Mouse (Mus musculus): ENCODE measurements around the gene Trpm6. TPM values are rescaled to one million over a fixed set of nuclear protein-coding genes. Genes with fewer than 3 reads are reported as not detected.
"Not testable (repeated sequence)": the region's sequence is repeated elsewhere in the genome, so short reads cannot be mapped to it uniquely, and the experiment has no call there.

Trpm6 gene
- polyA plus RNA-seq (2012; ENCODE audit: insufficient read depth, low replicate concordance), result not detected in 2 replicates

DNA sequence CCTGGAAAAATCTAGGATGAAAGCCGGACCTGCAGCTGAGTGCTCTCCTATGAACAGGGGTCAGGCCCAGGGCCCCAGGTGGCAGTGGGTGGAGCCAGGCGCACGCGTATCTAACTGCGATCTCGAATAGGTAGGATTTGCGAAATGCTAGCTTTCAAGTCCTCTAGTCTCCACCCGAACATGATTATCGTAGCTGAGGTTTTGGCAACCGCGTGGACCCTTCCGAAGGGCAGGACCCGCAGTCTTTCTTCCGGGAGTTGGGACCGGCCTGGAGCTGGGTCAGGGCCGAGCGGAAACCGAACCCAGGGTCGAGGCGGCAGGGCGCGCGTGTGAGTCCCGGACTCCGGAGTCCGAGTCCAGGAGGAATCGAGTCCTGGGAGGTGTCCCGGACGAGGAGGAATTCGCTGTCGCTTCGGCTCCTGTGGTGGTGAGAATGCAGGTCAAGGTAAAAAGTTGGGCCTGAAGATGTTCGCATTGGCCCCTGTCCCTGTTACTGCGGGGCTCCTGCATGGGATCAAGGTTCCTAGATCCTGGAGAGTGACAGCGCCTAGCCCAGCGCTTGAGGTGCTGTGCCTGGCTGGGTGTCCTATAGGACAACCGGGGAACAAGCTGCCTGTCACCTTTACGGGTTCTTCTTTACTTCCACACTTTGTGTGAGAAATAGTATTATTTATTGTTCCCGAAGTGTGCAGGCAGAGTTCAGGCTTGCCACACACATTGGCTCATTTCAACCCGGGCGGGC, at the start of gene Trpm6:
Gene Trpm6 (plus strand): TSS at position 386 of the 742 bp plus-strand sequence.
- Histone ChIP-seq H3K27me3 (replicated peaks) (peaks cover 20% of the 10 kb centered on the region), H3K9me3 (no peaks in the 10 kb centered on the region), H3K4me1 (peaks cover 5% of the 10 kb centered on the region; the same call in 1 of the 2 replicates), H3K4me3 (replicated peaks) (peak within 1 kb of the TSS; percentile 7), H3K36me3 (replicated peaks; ENCODE audit: low read length) (no peaks in the 10 kb centered on the region)
- no peak for TF ChIP-seq FLI1 (IDR thresholded peaks at IDR 0.05; ENCODE audit: low read length)
- no peak for TF ChIP-seq GATA1 (IDR thresholded peaks at IDR 0.05; ENCODE audit: borderline replicate concordance, low read length)

- H3K36me3 ChIP-seq (replicated peaks; ENCODE audit: low read length), result peaks cover 6% of the 10 kb centered on the region
- H3K9me3 ChIP-seq, result no peaks in the 10 kb centered on the region
- no peak overlapping the region for H3K4me3 ChIP-seq (replicated peaks)
- H3K27me3 ChIP-seq (replicated peaks), result no peaks in the 10 kb centered on the region
- H3K4me1 ChIP-seq, result peaks cover 14% of the 10 kb centered on the region
- TF ChIP-seq FLI1 (IDR thresholded peaks at IDR 0.05; ENCODE audit: low read length) (no peak), GATA1 (IDR thresholded peaks at IDR 0.05; ENCODE audit: borderline replicate concordance, low read length) (no peak)
Observed at GRCm38 (mm10) chr19:18708101-18708500, 41.7 kb upstream of the Trpm6 start.

DNA sequence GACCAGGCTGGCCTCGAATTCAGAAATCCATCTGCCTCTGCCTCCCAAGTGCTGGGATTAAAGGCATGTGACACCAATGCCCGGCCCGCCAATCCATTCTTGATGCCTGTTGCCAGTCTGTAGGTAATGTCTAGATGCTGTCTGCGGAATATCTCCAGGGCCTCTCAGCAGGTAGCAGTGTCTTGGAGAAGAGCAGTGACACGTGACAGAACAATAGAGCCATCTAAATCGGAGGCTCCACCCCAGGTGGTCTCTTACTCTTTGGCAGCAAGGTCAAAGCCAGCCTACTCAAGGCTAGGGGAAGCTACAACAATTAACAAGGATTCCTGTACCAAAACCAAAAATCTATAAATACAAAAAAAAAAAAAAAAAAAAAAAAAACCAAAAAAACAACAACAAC, 38.9 kb upstream of the Trpm6 start:
- Histone ChIP-seq H3K27me3 (replicated peaks) (no peaks in the 10 kb centered on the region), H3K9me3 (no peaks in the 10 kb centered on the region), H3K4me3 (replicated peaks) (no peak overlapping the region), H3K36me3 (replicated peaks; ENCODE audit: low read length) (peaks cover 2% of the 10 kb centered on the region), H3K4me1 (peaks cover 34% of the 10 kb centered on the region)
- TF ChIP-seq GATA1 (IDR thresholded peaks at IDR 0.05; ENCODE audit: borderline replicate concordance, low read length) (no peak), FLI1 (IDR thresholded peaks at IDR 0.05; ENCODE audit: low read length) (no peak)

- H3K36me3 ChIP-seq (replicated peaks; ENCODE audit: low read length), result peaks cover 2% of the 10 kb centered on the region
- no peaks in the 10 kb centered on the region for H3K9me3 ChIP-seq
- H3K4me1 ChIP-seq, result peaks cover 37% of the 10 kb centered on the region
- peak overlapping the region; percentile 96 for H3K4me3 ChIP-seq (replicated peaks)
- no peaks in the 10 kb centered on the region for H3K27me3 ChIP-seq (replicated peaks)
- TF ChIP-seq GATA1 (IDR thresholded peaks at IDR 0.05; ENCODE audit: borderline replicate concordance, low read length) (no peak), FLI1 (IDR thresholded peaks at IDR 0.05; ENCODE audit: low read length) (no peak)
Observed at GRCm38 (mm10) chr19:18711589-18711988, 38.2 kb upstream of the Trpm6 start.

GRCm38 (mm10) chr19:18712153-18712865, 37.5 kb upstream of the Trpm6 start:
- H3K27me3 ChIP-seq (replicated peaks), result no peaks in the 10 kb centered on the region
- TF ChIP-seq GATA1 (IDR thresholded peaks at IDR 0.05; ENCODE audit: borderline replicate concordance, low read length) (no peak), FLI1 (IDR thresholded peaks at IDR 0.05; ENCODE audit: low read length) (no peak)
- peaks cover 37% of the 10 kb centered on the region for H3K4me1 ChIP-seq
- no peaks in the 10 kb centered on the region for H3K9me3 ChIP-seq
- peak overlapping the region; percentile 96 for H3K4me3 ChIP-seq (replicated peaks)
- peaks cover 6% of the 10 kb centered on the region for H3K36me3 ChIP-seq (replicated peaks; ENCODE audit: low read length)

GRCm38 (mm10) chr19:18712866-18713300, 36.9 kb upstream of the Trpm6 start, which contains the start of gene D030056L22Rik:
D030056L22Rik (plus strand) TSS chr19:18713193.
- TF ChIP-seq FLI1 (IDR thresholded peaks at IDR 0.05; ENCODE audit: low read length), result peak; percentile 72; the same call in 1 of the 2 replicates
- no peak for TF ChIP-seq GATA1 (IDR thresholded peaks at IDR 0.05; ENCODE audit: borderline replicate concordance, low read length)
- Histone ChIP-seq H3K9me3 (no peaks in the 10 kb centered on the region), H3K4me1 (peaks cover 37% of the 10 kb centered on the region), H3K36me3 (replicated peaks; ENCODE audit: low read length) (peaks cover 5% of the 10 kb centered on the region), H3K4me3 (replicated peaks) (peak within 1 kb of the TSS; percentile 96), H3K27me3 (replicated peaks) (no peaks in the 10 kb centered on the region)

DNA sequence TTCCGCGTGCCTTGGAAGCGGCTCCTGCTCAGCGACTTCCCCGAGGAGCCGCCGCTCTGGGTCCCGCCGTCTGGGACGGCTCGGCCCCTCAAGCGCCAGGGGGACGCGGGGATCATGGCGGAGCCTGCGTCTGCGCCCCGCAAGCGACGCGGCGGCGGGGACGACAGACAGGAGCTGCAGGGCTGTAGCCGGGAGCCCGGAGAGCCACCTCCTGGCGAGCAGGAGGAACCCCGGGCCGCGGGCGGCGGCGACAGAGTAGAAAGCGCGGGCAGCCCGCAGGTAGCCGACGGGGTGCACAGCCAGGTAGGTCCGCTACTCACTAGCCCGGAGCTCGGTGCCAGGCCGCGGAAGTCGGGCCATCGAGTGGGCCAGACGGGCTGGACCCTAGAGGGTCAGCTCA, 36.4 kb upstream of the Trpm6 start:
- H3K9me3 ChIP-seq; H3K36me3 ChIP-seq (replicated peaks; ENCODE audit: low read length); H3K27me3 ChIP-seq (replicated peaks): not testable (repeated sequence)
- peak overlapping the region; percentile 96 for H3K4me3 ChIP-seq (replicated peaks)
- peaks cover 37% of the 10 kb centered on the region for H3K4me1 ChIP-seq

GRCm38 (mm10) chr19:18716374-18716773, 33.4 kb upstream of the Trpm6 start:
- H3K36me3 ChIP-seq (replicated peaks; ENCODE audit: low read length), result peaks cover 20% of the 10 kb centered on the region
- H3K27me3 ChIP-seq (replicated peaks), result no peaks in the 10 kb centered on the region
- H3K4me1 ChIP-seq, result peaks cover 33% of the 10 kb centered on the region
- no peak overlapping the region for H3K4me3 ChIP-seq (replicated peaks)
- H3K9me3 ChIP-seq, result no peaks in the 10 kb centered on the region
- no peak for TF ChIP-seq FLI1 (IDR thresholded peaks at IDR 0.05; ENCODE audit: low read length)
- TF ChIP-seq GATA1 (IDR thresholded peaks at IDR 0.05; ENCODE audit: borderline replicate concordance, low read length), result no peak

DNA sequence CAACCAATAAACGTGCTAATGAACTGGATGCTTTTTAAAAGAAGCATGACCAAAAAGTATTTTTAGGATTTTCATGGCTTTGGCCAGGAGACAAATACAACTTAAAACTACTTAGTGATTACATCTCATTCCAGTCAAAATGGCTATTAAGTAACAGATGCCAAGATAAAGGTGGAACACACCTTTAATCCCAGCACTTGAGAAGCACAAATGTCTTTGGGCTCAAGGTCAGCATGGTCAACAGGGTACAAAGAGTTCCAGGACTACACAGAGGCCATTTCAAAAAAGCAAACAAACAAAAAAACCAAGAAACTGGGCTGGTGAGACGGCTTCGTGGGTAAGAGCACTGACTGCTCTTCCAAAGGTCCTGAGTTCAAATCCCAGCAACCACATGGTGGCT, 29.4 kb upstream of the Trpm6 start:
- H3K36me3 ChIP-seq (replicated peaks; ENCODE audit: low read length), result peaks cover 20% of the 10 kb centered on the region
- no peak overlapping the region for H3K4me3 ChIP-seq (replicated peaks)
- H3K9me3 ChIP-seq, result no peaks in the 10 kb centered on the region
- no peak for TF ChIP-seq GATA1 (IDR thresholded peaks at IDR 0.05; ENCODE audit: borderline replicate concordance, low read length)
- no peak for TF ChIP-seq FLI1 (IDR thresholded peaks at IDR 0.05; ENCODE audit: low read length)
- H3K4me1 ChIP-seq, result peaks cover 9% of the 10 kb centered on the region
- no peaks in the 10 kb centered on the region for H3K27me3 ChIP-seq (replicated peaks)

DNA sequence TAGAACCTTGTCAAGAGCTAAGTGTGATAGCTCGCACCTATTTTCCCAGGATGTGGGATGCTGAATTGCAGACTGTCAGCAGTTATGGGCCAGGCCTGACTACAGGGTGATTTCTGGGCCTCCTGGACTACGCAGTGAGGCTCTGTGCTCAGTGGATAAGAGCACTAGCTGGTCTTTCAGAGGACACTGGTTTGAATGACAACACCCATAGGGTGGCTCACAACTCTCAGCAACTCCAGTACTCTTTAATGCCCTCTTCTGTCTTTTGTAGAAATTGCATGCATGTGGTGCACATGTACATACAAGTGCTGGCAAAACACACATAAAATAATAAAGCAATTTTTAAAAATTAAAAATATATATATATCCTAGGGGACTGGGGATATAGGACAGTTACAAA, 24.6 kb upstream of the Trpm6 start:
- H3K4me1 ChIP-seq, result peaks cover 2% of the 10 kb centered on the region
- H3K4me3 ChIP-seq (replicated peaks), result no peak overlapping the region
- no peaks in the 10 kb centered on the region for H3K36me3 ChIP-seq (replicated peaks; ENCODE audit: low read length)
- no peaks in the 10 kb centered on the region for H3K9me3 ChIP-seq
- TF ChIP-seq FLI1 (IDR thresholded peaks at IDR 0.05; ENCODE audit: low read length), result no peak
- no peak for TF ChIP-seq GATA1 (IDR thresholded peaks at IDR 0.05; ENCODE audit: borderline replicate concordance, low read length)
- H3K27me3 ChIP-seq (replicated peaks), result no peaks in the 10 kb centered on the region

All from megakaryocyte, embryonic 14.5 days (primary cell).